Mouse (Mus musculus) bone marrow macrophage, adult 2 months (primary cell): ENCODE results near the gene Nol6. TPM values are rescaled to one million over a fixed set of nuclear protein-coding genes. Genes with fewer than 3 reads are reported as not detected.

Source experiments
- H3K27ac ChIP-seq: 2 replicates; pipeline ENCODE4 v1.5.1; 2012; ENCODE audit warnings: low read depth, low read length; ENCODE audit not compliant: insufficient read depth
- H3K4me1 ChIP-seq: 2 replicates; pipeline ENCODE4 v1.6.1; 2012; ENCODE audit warnings: low read length; ENCODE audit not compliant: control insufficient read depth, insufficient read depth
- H3K4me3 ChIP-seq: 2 replicates; pipeline ENCODE4 v1.5.1; 2012; ENCODE audit warnings: mild to moderate bottlenecking, low read length, moderate library complexity; ENCODE audit not compliant: insufficient read depth
- CTCF ChIP-seq: IDR thresholded peaks from 2 replicates; pipeline ENCODE4 v1.5.1; 2012; ENCODE audit warnings: low read depth, mild to moderate bottlenecking, low read length, moderate library complexity
- POLR2A ChIP-seq: IDR thresholded peaks from 2 replicates; pipeline ENCODE4 v1.6.1; 2012; ENCODE audit warnings: mild to moderate bottlenecking, low read depth, low read length, borderline replicate concordance
- polyA plus RNA-seq: library from polyadenylated mRNA; stranded (reverse); fragments of >200 nt; gene quantifications from 2 replicates; pipeline ENCODE4 v1.2.4, GENCODE M21; 2012; ENCODE audit not compliant: missing spikeins, insufficient read depth, insufficient read length

The Nol6 gene
- polyA plus RNA-seq, 1 experiment: 12.6 TPM

DNA sequence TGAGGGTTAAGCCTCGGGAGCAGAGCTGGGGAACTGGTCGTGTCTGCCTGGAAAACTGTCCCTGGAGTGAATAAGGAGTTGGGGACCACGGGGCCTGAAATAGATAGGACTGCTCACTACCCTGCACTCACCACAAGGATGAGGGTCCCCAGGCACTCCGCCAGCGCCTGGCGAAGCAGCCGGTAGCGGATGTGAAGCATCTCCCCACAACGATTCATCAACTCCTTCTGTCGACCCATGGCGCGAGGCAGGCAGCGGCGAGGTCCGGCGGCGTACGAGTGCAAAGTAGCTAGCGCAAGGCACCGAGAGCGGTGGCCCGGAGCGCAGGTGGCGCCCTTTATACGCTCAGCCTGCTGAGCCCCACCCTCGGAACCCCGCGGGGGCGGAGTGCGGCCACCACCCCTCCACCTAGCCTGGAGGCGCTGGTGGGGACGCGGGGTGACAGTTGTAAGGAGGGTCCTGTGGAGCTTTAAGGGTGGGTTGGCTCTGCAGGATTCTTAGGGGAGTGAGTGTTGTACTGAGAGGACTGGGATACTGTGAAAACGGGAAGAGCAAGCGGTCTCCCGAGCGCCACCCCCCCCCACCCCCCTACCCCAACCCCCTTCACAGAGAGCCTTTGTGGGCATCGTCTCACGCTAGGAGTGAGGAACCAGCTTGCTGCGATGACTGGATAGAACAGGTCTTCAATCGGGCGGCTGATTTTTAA, 26.2 kb downstream of the Nol6 start, which contains the start of gene Aqp3:
TSS of gene Aqp3 (minus strand) at position 313 of the 706 bp plus-strand sequence.
- no peak for TF ChIP-seq CTCF
- no peak for TF ChIP-seq POLR2A
- Histone ChIP-seq H3K27ac (no peak within 1 kb of the TSS), H3K4me1 (no peaks in the 10 kb centered on the region), H3K4me3 (peak within 1 kb of the TSS; percentile 45)

DNA sequence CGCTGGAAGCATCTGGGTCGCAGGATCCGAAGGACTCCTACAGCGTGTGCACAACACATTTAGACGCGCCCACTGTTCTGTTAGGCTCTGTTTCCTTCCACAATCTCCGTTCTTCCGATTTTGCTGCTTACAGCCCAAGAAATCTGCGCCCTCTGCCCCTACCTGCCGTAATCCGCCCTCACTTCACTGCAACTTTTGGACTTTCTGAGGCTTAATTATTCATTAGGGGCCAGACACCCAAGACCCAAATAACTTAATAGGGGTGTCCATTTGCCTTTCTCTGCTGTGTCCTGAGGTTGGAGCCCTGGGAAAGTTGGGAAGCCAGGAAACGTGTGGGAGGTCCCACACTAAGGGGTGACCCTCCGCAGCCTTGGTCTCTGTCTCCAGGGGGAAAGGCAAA, 26.9 kb downstream of the Nol6 start:
- Histone ChIP-seq H3K4me1 (no peaks in the 10 kb centered on the region), H3K27ac (no peak overlapping the region), H3K4me3 (peak overlapping the region; percentile 4)
- no peak for TF ChIP-seq POLR2A
- no peak for TF ChIP-seq CTCF

- Histone ChIP-seq H3K27ac (no peak overlapping the region), H3K4me1 (no peaks in the 10 kb centered on the region), H3K4me3 (no peak overlapping the region; the same call in 1 of the 2 replicates)
These were observed 27.5 kb downstream of the Nol6 start for GRCm38 (mm10) chr4:41096794-41097193.

DNA sequence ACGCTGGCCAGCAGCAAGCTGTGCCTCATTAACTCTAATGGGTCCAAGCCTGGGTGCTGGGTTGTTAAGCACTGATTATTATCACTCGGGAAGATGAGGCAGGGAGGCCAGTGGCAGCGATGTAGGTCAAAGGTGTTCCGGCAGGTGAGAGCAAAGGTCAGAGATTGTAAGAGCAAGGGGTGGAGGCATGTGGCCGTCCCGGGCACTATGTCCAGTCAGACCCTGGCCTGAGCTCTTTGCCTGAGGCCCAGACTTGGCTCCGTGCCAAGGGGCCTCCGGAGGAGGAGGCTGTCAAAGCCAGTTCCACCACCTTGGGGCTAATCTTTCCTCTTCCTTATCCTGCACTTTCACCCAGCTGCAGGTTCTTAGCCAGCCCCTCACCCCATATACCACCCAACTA, 28.1 kb downstream of the Nol6 start:
- no peak for TF ChIP-seq CTCF
- no peak overlapping the region for H3K4me3 ChIP-seq
- no peaks in the 10 kb centered on the region for H3K4me1 ChIP-seq
- no peak overlapping the region for H3K27ac ChIP-seq

More at GRCm38 (mm10) chr4:41096794-41097193, 27.5 kb downstream of the Nol6 start:
- no peak for TF ChIP-seq POLR2A
- no peak for TF ChIP-seq CTCF

GRCm38 (mm10) chr4:41094361-41094760, 29.9 kb downstream of the Nol6 start:
- no peaks in the 10 kb centered on the region for H3K4me1 ChIP-seq
- no peak overlapping the region for H3K4me3 ChIP-seq
- TF ChIP-seq CTCF: no peak
- no peak for TF ChIP-seq POLR2A
- H3K27ac ChIP-seq: no peak overlapping the region

GRCm38 (mm10) chr4:41092958-41093357, 31.3 kb downstream of the Nol6 start:
- TF ChIP-seq POLR2A (no peak), CTCF (no peak)
- no peak overlapping the region for H3K27ac ChIP-seq
- no peak overlapping the region for H3K4me3 ChIP-seq
- no peaks in the 10 kb centered on the region for H3K4me1 ChIP-seq

DNA sequence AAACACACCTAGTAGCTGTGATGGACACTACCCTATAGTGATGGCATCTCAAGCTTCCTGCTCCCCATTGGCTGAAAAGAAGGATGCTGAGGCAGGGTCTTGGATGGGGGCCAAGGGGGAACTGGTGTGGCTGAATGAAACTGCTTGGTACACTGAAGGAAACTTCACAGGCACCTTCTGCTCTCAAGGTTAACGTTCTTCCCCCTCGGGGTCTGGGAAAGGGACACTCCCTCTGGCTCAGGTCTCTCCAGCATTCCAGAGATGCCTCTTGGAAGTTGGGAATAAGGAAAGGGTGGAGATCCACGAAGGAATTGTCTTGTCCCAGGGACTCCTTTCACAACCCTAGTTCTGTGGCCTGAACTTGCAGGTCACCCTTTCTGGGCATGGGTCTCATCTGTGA, 32.9 kb downstream of the Nol6 start:
- TF ChIP-seq POLR2A (no peak), CTCF (no peak)
- no peak overlapping the region for H3K4me3 ChIP-seq
- no peak overlapping the region for H3K27ac ChIP-seq
- H3K4me1 ChIP-seq: no peaks in the 10 kb centered on the region

DNA sequence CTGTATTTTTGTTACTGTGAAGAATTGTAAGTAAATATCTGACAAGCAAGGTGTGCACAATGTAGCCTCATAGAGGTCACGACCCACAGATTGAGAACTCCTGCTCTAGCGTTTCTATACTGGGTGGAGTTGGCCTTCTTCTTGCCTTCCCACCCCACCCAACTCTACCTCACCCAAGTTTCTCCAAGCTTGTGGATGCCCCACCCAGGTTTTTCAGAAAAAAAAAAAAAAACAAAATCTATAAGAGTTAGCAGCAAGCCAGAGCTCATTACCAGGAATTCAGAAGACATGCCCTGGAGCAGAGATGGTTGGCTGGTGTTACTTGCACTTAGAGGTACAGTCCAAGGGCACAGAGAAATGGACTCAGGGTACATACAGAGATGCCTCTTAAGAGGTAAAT, 34.5 kb downstream of the Nol6 start:
- H3K4me3 ChIP-seq: no peak overlapping the region
- TF ChIP-seq CTCF: no peak
- no peak for TF ChIP-seq POLR2A
- no peak overlapping the region for H3K27ac ChIP-seq
- H3K4me1 ChIP-seq: no peaks in the 10 kb centered on the region

DNA sequence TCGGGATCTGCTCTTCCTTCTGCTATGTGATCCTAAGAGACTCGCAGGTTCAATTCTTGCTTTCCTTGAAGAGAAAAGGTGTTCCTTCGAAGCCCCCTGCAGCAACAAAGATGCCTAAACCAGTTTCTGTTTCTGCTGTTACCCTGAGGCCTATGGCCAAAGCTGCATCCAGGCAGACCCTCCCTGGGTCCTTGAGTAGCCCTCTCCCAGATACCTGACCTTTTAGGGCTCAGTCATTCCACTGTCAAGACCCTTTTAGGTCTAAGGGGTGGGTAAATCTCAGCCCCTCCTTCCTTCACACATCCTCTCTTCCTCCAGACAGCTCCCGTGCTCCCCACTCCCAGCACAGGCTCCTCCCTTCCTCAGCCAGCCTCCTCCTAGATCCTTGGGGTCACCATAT, 35.1 kb downstream of the Nol6 start:
- no peak overlapping the region for H3K4me3 ChIP-seq
- H3K27ac ChIP-seq: no peak overlapping the region
- no peaks in the 10 kb centered on the region for H3K4me1 ChIP-seq
- TF ChIP-seq CTCF: no peak
- TF ChIP-seq POLR2A: no peak

- no peak overlapping the region for H3K4me3 ChIP-seq
- TF ChIP-seq POLR2A: no peak
- TF ChIP-seq CTCF: no peak
- no peaks in the 10 kb centered on the region for H3K4me1 ChIP-seq
- H3K27ac ChIP-seq: no peak overlapping the region
These were observed 36.6 kb downstream of the Nol6 start for GRCm38 (mm10) chr4:41087459-41088298.
